ENCODE assay signal across 8 mouse cellular contexts in the genomic region with DNA sequence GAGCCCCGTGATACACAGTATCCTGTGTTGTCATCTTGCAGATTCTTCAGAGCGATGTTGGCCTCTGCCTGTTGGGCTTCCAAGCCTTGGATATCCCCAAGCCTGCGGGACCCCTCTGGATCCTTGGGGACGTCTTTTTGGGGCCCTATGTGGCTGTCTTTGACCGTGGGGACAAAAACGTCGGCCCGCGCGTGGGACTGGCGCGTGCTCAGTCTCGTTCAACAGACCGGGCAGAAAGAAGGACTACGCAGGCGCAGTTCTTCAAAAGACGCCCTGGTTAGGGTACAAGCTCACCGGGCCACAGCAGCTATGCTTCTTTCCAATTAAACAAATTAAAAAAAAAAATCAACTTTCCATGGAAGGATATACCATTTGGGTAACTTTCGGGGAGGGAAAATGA. TPM values are rescaled to one million over a fixed set of nuclear protein-coding genes. Genes with fewer than 3 reads are reported as not detected.
DNase-seq lines count a peak whose midpoint lies in the region; ATAC-seq and TF ChIP-seq lines count a peak whose summit lies in the region.

No protein-coding gene starts in this region.

- H3K4me1 ChIP-seq in lung, embryonic 15.5 days = peaks cover 48% of the 10 kb centered on the region
- H3K4me1 ChIP-seq in embryonic facial prominence, embryonic 13.5 days = peaks cover 39% of the 10 kb centered on the region
- H3K4me1 ChIP-seq in midbrain, embryonic 15.5 days = peaks cover 41% of the 10 kb centered on the region

- H3K27me3 ChIP-seq in lung, embryonic 15.5 days = peaks cover 61% of the 10 kb centered on the region
- H3K27me3 ChIP-seq in embryonic facial prominence, embryonic 13.5 days = peaks cover 61% of the 10 kb centered on the region
- 0 out of 2 replicates have a peak, but pooled peaks cover 2% of the 10 kb centered on the region for H3K27me3 ChIP-seq in midbrain, embryonic 15.5 days (replicated peaks)

- WGBS in lung, embryonic 15.5 days = 15% methylated on average over 19 of the region's 19 CpGs
- WGBS in embryonic facial prominence, embryonic 13.5 days = 10% methylated on average over 19 of the region's 19 CpGs
- 5% methylated on average over 19 of the region's 19 CpGs for WGBS in midbrain, embryonic 15.5 days

- DNase-seq in lung, postnatal 10 days = no peak
- peak; percentile 79 to 80 for DNase-seq in layer of hippocampus, adult 2 months (ENCODE audit: low spot score in 2 of 2)
- DNase-seq in adrenal gland, adult 2 months = no peak
- DNase-seq in adipocyte (ENCODE audit: low spot score) = no peak
- DNase-seq in lung, postnatal 4 days = no peak

- H3K9me3 ChIP-seq in lung, embryonic 15.5 days = no peaks in the 10 kb centered on the region
- H3K9me3 ChIP-seq in embryonic facial prominence, embryonic 13.5 days = no peaks in the 10 kb centered on the region
- H3K9me3 ChIP-seq in midbrain, embryonic 15.5 days = no peaks in the 10 kb centered on the region

- no peak for TF ChIP-seq CTCF in layer of hippocampus, adult 2 months (conservative IDR thresholded peaks at IDR 0.05)

- no peak for ATAC-seq in lung, embryonic 15.5 days (ENCODE audit: borderline replicate concordance, extremely low read depth, low FRiP score, low TSS enrichment)
- no peak for ATAC-seq in embryonic facial prominence, embryonic 13.5 days (ENCODE audit: insufficient number of reproducible peaks, insufficient read depth, low FRiP score, low TSS enrichment, low read depth)
- no peak for ATAC-seq in midbrain, embryonic 15.5 days (replicated peaks)

- H3K36me3 ChIP-seq in lung, embryonic 15.5 days = no peaks in the 10 kb centered on the region
- H3K36me3 ChIP-seq in embryonic facial prominence, embryonic 13.5 days = no peaks in the 10 kb centered on the region
- no peaks in the 10 kb centered on the region for H3K36me3 ChIP-seq in midbrain, embryonic 15.5 days (replicated peaks)

- no peak overlapping the region for H3K9ac ChIP-seq in lung, embryonic 15.5 days
- 0 out of 2 replicates have a peak overlapping the region, but pooled peaks have one; percentile 58 for H3K9ac ChIP-seq in embryonic facial prominence, embryonic 13.5 days
- peak overlapping the region; percentile 54 for H3K9ac ChIP-seq in midbrain, embryonic 15.5 days

- H3K4me3 ChIP-seq in lung, embryonic 15.5 days = peak overlapping the region; percentile 32
- peak overlapping the region; percentile 39 for H3K4me3 ChIP-seq in embryonic facial prominence, embryonic 13.5 days
- H3K4me3 ChIP-seq in layer of hippocampus, adult 2 months = peak overlapping the region; percentile 53
- H3K4me3 ChIP-seq in midbrain, embryonic 15.5 days = peak overlapping the region; percentile 75

- H3K4me2 ChIP-seq in lung, embryonic 15.5 days = peak overlapping the region; percentile 61
- peak overlapping the region; percentile 67 for H3K4me2 ChIP-seq in embryonic facial prominence, embryonic 13.5 days
- H3K4me2 ChIP-seq in midbrain, embryonic 15.5 days = peak overlapping the region; percentile 97

- H3K27ac ChIP-seq in lung, embryonic 15.5 days = no peak overlapping the region
- no peak overlapping the region for H3K27ac ChIP-seq in embryonic facial prominence, embryonic 13.5 days
- H3K27ac ChIP-seq in layer of hippocampus, adult 2 months = peak overlapping the region; percentile 93
- H3K27ac ChIP-seq in midbrain, embryonic 15.5 days = peak overlapping the region; percentile 75

RNA-seq across cellular contexts. Expression of a gene that starts 3.9 kb away (rescaled TPM):
- polyA plus RNA-seq in lung, embryonic 15.5 days (2015; fragmentation: Nextera tagmentation; extraction: Ambion mirVana) = 1.5 and 2.1 TPM in 2 replicates
- polyA plus RNA-seq in embryonic facial prominence, embryonic 13.5 days (2015; fragmentation: Nextera tagmentation; extraction: Ambion mirVana) = 0.72 and 1.8 TPM in 2 replicates
- 100 to 1,000 TPM; 184 to 186 TPM for total RNA-seq in layer of hippocampus, adult 2 months (2021)
- 5.8 and 8.0 TPM in 2 replicates for polyA plus RNA-seq in midbrain, embryonic 15.5 days (2015; fragmentation: Nextera tagmentation; extraction: Ambion mirVana)
- total RNA-seq in adrenal gland, adult 2 months (2021) = 1 to 10 TPM; 4.4 to 4.8 TPM
- polyA plus RNA-seq in adrenal gland, adult 2 months (2012; rRNA removed) = 7.2 and 8.8 TPM in 2 replicates

RNA-seq across cellular contexts. Expression of a gene that starts 14.3 kb away (rescaled TPM):
- polyA plus RNA-seq in lung, embryonic 15.5 days (2015; fragmentation: Nextera tagmentation; extraction: Ambion mirVana) = 30.9 and 42.2 TPM in 2 replicates
- 1.1 and 1.8 TPM in 2 replicates for polyA plus RNA-seq in embryonic facial prominence, embryonic 13.5 days (2015; fragmentation: Nextera tagmentation; extraction: Ambion mirVana)
- total RNA-seq in layer of hippocampus, adult 2 months (2021) = not detected
- polyA plus RNA-seq in midbrain, embryonic 15.5 days (2015; fragmentation: Nextera tagmentation; extraction: Ambion mirVana) = 1.1 and 1.4 TPM in 2 replicates
- 1 to 10 TPM in 1 of 2 experiments, under 1 TPM in 1; 0.55 to 1.3 TPM for total RNA-seq in adrenal gland, adult 2 months (2021)
- polyA plus RNA-seq in adrenal gland, adult 2 months (2012; rRNA removed) = 2.2 TPM in 2 replicates

RNA-seq across cellular contexts. Expression of a gene that starts 32.8 kb away (rescaled TPM):
- polyA plus RNA-seq in lung, embryonic 15.5 days (2015; fragmentation: Nextera tagmentation; extraction: Ambion mirVana) = 68.4 and 75.3 TPM in 2 replicates
- polyA plus RNA-seq in embryonic facial prominence, embryonic 13.5 days (2015; fragmentation: Nextera tagmentation; extraction: Ambion mirVana) = 72.3 and 80.1 TPM in 2 replicates
- 10 to 100 TPM; 58.2 to 66.7 TPM for total RNA-seq in layer of hippocampus, adult 2 months (2021)
- polyA plus RNA-seq in midbrain, embryonic 15.5 days (2015; fragmentation: Nextera tagmentation; extraction: Ambion mirVana) = 61.1 and 66.6 TPM in 2 replicates
- 100 to 1,000 TPM; 106 to 125 TPM for total RNA-seq in adrenal gland, adult 2 months (2021)
- 305 and 306 TPM in 2 replicates for polyA plus RNA-seq in adrenal gland, adult 2 months (2012; rRNA removed)

RNA-seq across cellular contexts. Expression of a gene that starts 37.9 kb away (rescaled TPM):
- polyA plus RNA-seq in lung, embryonic 15.5 days (2015; fragmentation: Nextera tagmentation; extraction: Ambion mirVana) = 108 and 112 TPM in 2 replicates
- 94.4 and 104 TPM in 2 replicates for polyA plus RNA-seq in embryonic facial prominence, embryonic 13.5 days (2015; fragmentation: Nextera tagmentation; extraction: Ambion mirVana)
- total RNA-seq in layer of hippocampus, adult 2 months (2021) = 10 to 100 TPM in 1 of 2 experiments, 1 to 10 TPM in 1; 9.0 to 10.5 TPM
- polyA plus RNA-seq in midbrain, embryonic 15.5 days (2015; fragmentation: Nextera tagmentation; extraction: Ambion mirVana) = 23.8 and 25.3 TPM in 2 replicates
- 10 to 100 TPM in 1 of 2 experiments, 1 to 10 TPM in 1; 8.0 to 17.3 TPM for total RNA-seq in adrenal gland, adult 2 months (2021)
- polyA plus RNA-seq in adrenal gland, adult 2 months (2012; rRNA removed) = 27.3 and 31.0 TPM in 2 replicates

RNA-seq across cellular contexts. Expression of a gene that starts 54.6 kb away (rescaled TPM):
- polyA plus RNA-seq in lung, embryonic 15.5 days (2015; fragmentation: Nextera tagmentation; extraction: Ambion mirVana) = 0.77 and 2.0 TPM in 2 replicates
- 0.60 and 0.94 TPM in 2 replicates for polyA plus RNA-seq in embryonic facial prominence, embryonic 13.5 days (2015; fragmentation: Nextera tagmentation; extraction: Ambion mirVana)
- total RNA-seq in layer of hippocampus, adult 2 months (2021) = under 1 TPM; 0.12 to 0.13 TPM
- 0.05 TPM in 1 of 2 replicates, not detected in the other for polyA plus RNA-seq in midbrain, embryonic 15.5 days (2015; fragmentation: Nextera tagmentation; extraction: Ambion mirVana)
- total RNA-seq in adrenal gland, adult 2 months (2021) = under 1 TPM; 0.31 to 0.40 TPM
- polyA plus RNA-seq in adrenal gland, adult 2 months (2012; rRNA removed) = 0.58 and 0.66 TPM in 2 replicates

Comparison
In these comparisons a context has a peak if more than half of its experiments do, and no peak if none do; other contexts are left out.
1. H3K27ac ChIP-seq: peak in layer of hippocampus, adult 2 months (single experiment) and midbrain, embryonic 15.5 days (single experiment); none in lung, embryonic 15.5 days (single experiment) and embryonic facial prominence, embryonic 13.5 days (single experiment).
2. DNase-seq: peak in layer of hippocampus, adult 2 months (2 of 2); none in lung, postnatal 10 days (single experiment), adrenal gland, adult 2 months (single experiment), adipocyte (single experiment) and lung, postnatal 4 days (0 of 2).
3. Peak in every context shown above with its lines, with median percentiles within 50 percentile points of each other: H3K4me2 ChIP-seq and H3K4me3 ChIP-seq.